Mouse (Mus musculus): Measurements from ENCODE around the gene Alox12.

GRCm38 (mm10) chr11:70223724-70224123, 31.4 kb downstream of the Alox12 start:
- no peak for TF ChIP-seq CTCF (IDR thresholded peaks at IDR 0.05; ENCODE audit: low read depth, low read length)
- no peak for TF ChIP-seq POLR2A (IDR thresholded peaks at IDR 0.05; ENCODE audit: borderline replicate concordance, low read depth, low read length)

Measured in bone marrow macrophage, adult 2 months (primary cell).